Mouse (Mus musculus) cerebral cortex, adult 2 months (tissue): ENCODE results near the gene Slc44a5.

Experiments used
- WGBS: fragments of 180-500 bp; shearing (Covaris S2); methylation state at CpG from one replicate; pipeline ENCODE4 v1.1.7; 2018; 5-methylcytosine and 5-hydroxymethylcytosine counted together

The Slc44a5 gene

GRCm38 (mm10) chr3:154171881-154172592 lies 198.8 kb downstream of the Slc44a5 start:
- WGBS = 36% methylated on average over 10 of the region's 10 CpGs

GRCm38 (mm10) chr3:154172593-154172965 lies 199.3 kb downstream of the Slc44a5 start:
- 83% methylated on average over 5 of the region's 5 CpGs for WGBS

- WGBS = 83% methylated on average over 1 of the region's 1 CpGs
These were observed 200.3 kb downstream of the Slc44a5 start for GRCm38 (mm10) chr3:154173556-154173955.

- 59% methylated on average over 9 of the region's 9 CpGs for WGBS
These were observed 200.8 kb downstream of the Slc44a5 start for GRCm38 (mm10) chr3:154174031-154174430.

GRCm38 (mm10) chr3:154174766-154175165 lies 201.5 kb downstream of the Slc44a5 start:
- 94% methylated on average over 7 of the region's 7 CpGs for WGBS

- 74% methylated on average over 8 of the region's 8 CpGs for WGBS
These were observed 204.5 kb downstream of the Slc44a5 start for GRCm38 (mm10) chr3:154177665-154178305.

- WGBS = 93% methylated on average over 3 of the region's 3 CpGs
These were observed 206.2 kb downstream of the Slc44a5 start for GRCm38 (mm10) chr3:154179423-154179920.

GRCm38 (mm10) chr3:154182987-154183386 lies 209.8 kb downstream of the Slc44a5 start:
- 95% methylated on average over 7 of the region's 7 CpGs for WGBS

GRCm38 (mm10) chr3:154183957-154184356 lies 210.7 kb downstream of the Slc44a5 start:
- 69% methylated on average over 9 of the region's 9 CpGs for WGBS

GRCm38 (mm10) chr3:154188668-154189067 lies 215.4 kb downstream of the Slc44a5 start:
- 57% methylated on average over 9 of the region's 9 CpGs for WGBS

- 60% methylated on average over 12 of the region's 14 CpGs for WGBS
These were observed 219.2 kb downstream of the Slc44a5 start for GRCm38 (mm10) chr3:154192328-154193030.

- WGBS = 78% methylated on average over 10 of the region's 10 CpGs
These were observed 220.1 kb downstream of the Slc44a5 start for GRCm38 (mm10) chr3:154193189-154193840.

- WGBS = 59% methylated on average over 8 of the region's 8 CpGs
These were observed 227.2 kb downstream of the Slc44a5 start for GRCm38 (mm10) chr3:154200422-154200828.

- 76% methylated on average over 12 of the region's 12 CpGs for WGBS
These were observed 228.6 kb downstream of the Slc44a5 start for GRCm38 (mm10) chr3:154201796-154202195.

GRCm38 (mm10) chr3:154202383-154202782 lies 229.1 kb downstream of the Slc44a5 start:
- WGBS = 90% methylated on average over 13 of the region's 13 CpGs

GRCm38 (mm10) chr3:154208479-154208878 lies 235.2 kb downstream of the Slc44a5 start:
- WGBS = 93% methylated on average over 2 of the region's 2 CpGs

GRCm38 (mm10) chr3:154209201-154209754 lies 236.0 kb downstream of the Slc44a5 start:
- 69% methylated on average over 4 of the region's 4 CpGs for WGBS

- WGBS = 49% methylated on average over 4 of the region's 4 CpGs
These were observed 236.7 kb downstream of the Slc44a5 start for GRCm38 (mm10) chr3:154209776-154210430.

GRCm38 (mm10) chr3:154210431-154211055 lies 237.3 kb downstream of the Slc44a5 start:
- WGBS = 77% methylated on average over 10 of the region's 10 CpGs

- WGBS = 94% methylated on average over 2 of the region's 2 CpGs
These were observed 239.3 kb downstream of the Slc44a5 start for GRCm38 (mm10) chr3:154212551-154212950.

- WGBS = 81% methylated on average over 7 of the region's 7 CpGs
These were observed 242.1 kb downstream of the Slc44a5 start for GRCm38 (mm10) chr3:154215309-154215708.
